Mouse (Mus musculus) ovary, adult 2 months (tissue): ENCODE results near the gene Lage3. TPM values are rescaled to one million over a fixed set of nuclear protein-coding genes. Genes with fewer than 3 reads are reported as not detected.

Experiments
- polyA plus RNA-seq: library from polyadenylated mRNA; depleted of rRNA; stranded (reverse); fragments of >200 nt; gene quantifications from 2 replicates; pipeline ENCODE4 v1.2.3, GENCODE M21; 2012; rRNA removed

Lage3 gene
- 35.4 and 57.3 TPM in 2 replicates for polyA plus RNA-seq

DNA sequence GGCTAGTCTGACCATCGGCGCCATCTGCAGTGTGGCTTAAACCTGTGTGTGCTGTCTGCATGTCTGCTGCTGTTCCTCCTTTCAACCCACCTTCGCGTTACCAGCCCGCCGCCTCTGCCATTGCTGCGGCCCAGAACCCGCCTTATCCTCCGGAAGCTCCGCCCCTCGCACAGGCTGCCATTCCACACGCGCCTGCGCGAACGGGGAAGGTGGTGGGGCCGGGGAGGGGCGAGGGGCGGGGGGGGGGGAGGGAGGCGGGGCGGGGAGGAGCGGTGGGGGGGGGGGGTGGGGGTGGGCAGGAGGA lies at the start of gene Lage3:
Gene Lage3 (minus strand): TSS at position 152 of the 304 bp plus-strand sequence.

DNA sequence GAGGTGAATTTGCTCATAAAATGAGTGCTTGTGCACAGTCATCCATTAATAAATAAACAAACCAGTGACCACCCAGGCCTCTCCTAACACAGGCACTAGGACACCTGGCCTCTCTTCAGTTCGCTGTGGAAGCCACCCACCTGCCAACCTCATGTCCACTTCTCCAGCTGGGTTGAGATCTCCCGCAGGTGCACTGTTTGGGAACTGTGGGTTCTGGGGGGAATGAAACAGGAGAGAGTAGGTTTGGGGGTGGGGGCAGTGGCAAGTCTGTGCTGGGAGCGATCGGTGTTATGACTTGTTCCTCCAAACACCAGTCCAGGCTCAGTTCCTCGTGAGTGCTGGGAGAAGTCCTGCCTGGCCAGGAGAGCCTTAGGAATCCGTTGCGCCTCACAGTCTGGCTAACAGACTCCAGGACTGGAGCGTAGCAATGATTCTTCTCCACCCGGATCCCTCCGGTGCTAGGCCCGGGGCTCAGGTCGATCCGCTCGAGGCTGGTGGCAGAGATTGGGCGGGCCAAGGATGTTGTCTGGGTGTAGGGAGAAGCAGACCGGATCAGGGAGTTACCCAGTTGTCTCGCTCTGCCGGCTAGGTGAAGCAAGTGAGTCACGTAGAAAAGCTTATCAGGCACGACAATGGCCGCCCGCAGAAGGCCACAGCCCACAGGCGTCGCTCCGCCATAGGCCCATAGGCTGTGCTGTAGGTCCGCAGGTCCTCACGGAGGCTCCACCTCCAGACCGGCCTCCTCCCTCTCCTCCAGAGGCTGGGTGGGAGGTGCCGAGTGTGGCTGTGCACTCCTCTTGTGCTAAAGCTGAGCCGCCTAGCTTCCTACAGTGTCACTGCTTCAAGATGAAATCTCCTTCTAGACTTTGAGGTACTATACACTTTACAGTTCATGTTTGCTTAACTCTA lies 39.4 kb upstream of the Lage3 start, which contains the start of the genes Fam3a and Ikbkg:
Gene Fam3a (minus strand): TSS at position 738 of the 909 bp plus-strand sequence.
Gene Ikbkg (plus strand): TSS at position 756 of the 909 bp plus-strand sequence.

DNA sequence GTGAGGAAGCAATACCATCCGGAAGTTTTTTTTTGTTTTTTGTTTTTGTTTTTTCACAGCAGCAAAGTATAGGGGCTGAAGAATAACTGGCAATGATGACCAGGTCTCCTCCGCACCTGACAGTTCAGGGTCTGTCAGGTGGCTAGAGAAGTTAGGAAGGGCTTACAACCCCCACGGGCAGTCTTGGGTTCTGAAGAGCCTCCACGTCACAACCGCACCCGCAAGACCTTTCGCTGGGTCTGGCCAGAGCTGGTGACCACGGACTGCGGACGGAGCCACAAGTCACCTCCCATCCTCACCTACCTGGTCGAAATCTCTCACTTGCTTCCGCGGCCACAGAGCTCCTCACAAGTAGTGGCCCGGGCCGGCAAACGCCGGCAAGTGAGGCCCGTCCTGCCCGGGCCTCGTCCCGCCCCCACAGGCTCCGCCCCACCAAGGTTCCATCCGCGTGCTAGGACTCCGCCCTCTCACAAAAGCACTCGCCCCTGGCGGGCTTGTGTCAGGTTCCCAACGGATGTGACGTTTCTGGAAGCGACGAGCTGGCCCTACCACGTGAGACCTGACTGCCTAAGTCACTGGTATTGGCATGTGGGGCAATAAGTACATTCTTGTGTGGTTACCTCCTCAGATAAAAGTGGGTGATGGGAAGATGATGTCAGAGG lies 19.6 kb upstream of the Lage3 start, which contains the start of the genes Ubl4a and Slc10a3:
Gene Ubl4a (minus strand): TSS at position 331 of the 662 bp plus-strand sequence.
Gene Slc10a3 (minus strand): TSS at position 462 of the 662 bp plus-strand sequence.

GRCm38 (mm10) chrX:74328725-74329161 lies 24.7 kb downstream of the Lage3 start, which contains the start of gene Plxna3:
Plxna3 (plus strand) TSS chrX:74329066.

DNA sequence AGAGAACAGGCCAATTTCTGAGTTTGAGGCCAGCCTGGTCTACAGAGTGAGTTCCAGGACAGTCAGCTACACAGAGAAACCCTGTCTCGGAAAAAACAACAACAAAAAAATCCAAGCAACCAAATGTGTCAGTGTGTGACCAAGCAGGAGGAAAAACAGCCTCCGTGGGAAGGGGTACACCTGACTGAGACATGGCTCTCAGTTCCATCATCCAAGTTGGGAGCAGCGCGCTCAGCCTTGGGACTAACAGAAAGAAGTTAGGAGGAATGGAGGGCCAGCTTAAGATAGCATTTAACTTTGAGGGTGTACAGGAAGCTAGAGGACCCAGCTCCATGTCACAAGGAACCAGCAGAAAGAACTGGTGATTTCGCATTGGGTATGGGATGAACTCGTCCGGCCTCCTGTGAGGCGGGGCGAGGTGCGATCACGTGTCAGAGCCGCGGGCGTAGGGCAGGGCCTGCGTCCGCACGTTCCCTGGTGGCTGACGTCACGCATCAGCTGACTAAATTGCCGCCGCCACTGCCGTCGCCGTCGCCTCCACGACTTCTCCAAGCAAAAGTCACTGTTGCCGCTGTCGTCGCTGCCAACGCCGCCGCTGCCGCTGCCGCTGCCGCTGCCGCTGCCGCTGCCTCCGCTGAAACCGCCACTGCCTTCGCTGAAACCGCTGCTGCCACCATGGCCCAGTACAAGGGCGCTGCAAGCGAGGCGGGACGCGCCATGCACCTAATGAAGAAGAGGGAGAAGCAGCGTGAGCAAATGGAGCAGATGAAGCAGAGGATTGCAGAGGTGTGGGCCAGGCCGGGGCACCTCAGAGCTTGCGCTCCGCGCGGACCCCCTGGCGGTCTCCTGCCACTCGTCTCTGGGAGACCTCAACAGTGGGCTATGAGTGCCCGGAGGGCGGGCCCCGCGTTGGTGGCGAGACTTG lies 40.6 kb downstream of the Lage3 start, which contains the start of gene Fam50a:
Gene Fam50a (plus strand): TSS at position 494 of the 925 bp plus-strand sequence.

GRCm38 (mm10) chrX:74304867-74305700 lies 48.3 kb downstream of the Lage3 start, which contains the start of gene Gdi1:
Gdi1 (plus strand) TSS chrX:74304998.

Other genes starting within 250 kb of the Lage3 start
- not detected in 2 replicates for gene Opn1mw, start 226.2 kb downstream of the Lage3 start, polyA plus RNA-seq
- gene Mecp2, start 218.3 kb downstream of the Lage3 start, polyA plus RNA-seq: 6.5 and 6.8 TPM in 2 replicates
- gene Tex28, start 185.8 kb downstream of the Lage3 start, polyA plus RNA-seq: not detected in 2 replicates
- gene Tktl1, start 176.4 kb downstream of the Lage3 start, polyA plus RNA-seq: not detected in 2 replicates
- gene Flna, start 103.8 kb downstream of the Lage3 start, polyA plus RNA-seq: 1,320 and 1,493 TPM in 2 replicates
- 98.6 and 99.3 TPM in 2 replicates for gene Emd, start 98.9 kb downstream of the Lage3 start, polyA plus RNA-seq
- gene Rpl10, start 82.8 kb downstream of the Lage3 start, polyA plus RNA-seq: 2,034 and 2,389 TPM in 2 replicates
- 142 and 175 TPM in 2 replicates for gene Taz, start 71.7 kb downstream of the Lage3 start, polyA plus RNA-seq
- 12.3 and 16.7 TPM in 2 replicates for gene Dnase1l1, start 71.3 kb downstream of the Lage3 start, polyA plus RNA-seq
- gene Atp6ap1, start 56.5 kb downstream of the Lage3 start, polyA plus RNA-seq: 496 and 534 TPM in 2 replicates
- 168 and 233 TPM in 2 replicates for gene Gdi1, start 48.6 kb downstream of the Lage3 start, polyA plus RNA-seq
- 21.1 and 32.9 TPM in 2 replicates for gene Fam50a, start 40.6 kb downstream of the Lage3 start, polyA plus RNA-seq
- gene Plxna3, start 24.6 kb downstream of the Lage3 start, polyA plus RNA-seq: 52.6 and 54.4 TPM in 2 replicates
- 41.1 and 49.1 TPM in 2 replicates for gene Ubl4a, start 19.6 kb upstream of the Lage3 start, polyA plus RNA-seq
- 28.8 and 36.6 TPM in 2 replicates for gene Slc10a3, start 19.7 kb upstream of the Lage3 start, polyA plus RNA-seq
- gene Fam3a, start 39.7 kb upstream of the Lage3 start, polyA plus RNA-seq: 44.5 and 55.3 TPM in 2 replicates
- 19.2 and 26.4 TPM in 2 replicates for gene Ikbkg, start 39.7 kb upstream of the Lage3 start, polyA plus RNA-seq
- gene G6pdx, start 75.6 kb upstream of the Lage3 start, polyA plus RNA-seq: 55.0 and 66.7 TPM in 2 replicates
- gene Gm6880, start 127.8 kb upstream of the Lage3 start, polyA plus RNA-seq: not detected in 2 replicates
- gene Olfr1326-ps1, start 221.3 kb upstream of the Lage3 start, polyA plus RNA-seq: not detected in 2 replicates
- not detected in 2 replicates for gene Olfr1325, start 239.1 kb upstream of the Lage3 start, polyA plus RNA-seq